Mouse (Mus musculus): ENCODE data around the gene Ccdc182.

DNA sequence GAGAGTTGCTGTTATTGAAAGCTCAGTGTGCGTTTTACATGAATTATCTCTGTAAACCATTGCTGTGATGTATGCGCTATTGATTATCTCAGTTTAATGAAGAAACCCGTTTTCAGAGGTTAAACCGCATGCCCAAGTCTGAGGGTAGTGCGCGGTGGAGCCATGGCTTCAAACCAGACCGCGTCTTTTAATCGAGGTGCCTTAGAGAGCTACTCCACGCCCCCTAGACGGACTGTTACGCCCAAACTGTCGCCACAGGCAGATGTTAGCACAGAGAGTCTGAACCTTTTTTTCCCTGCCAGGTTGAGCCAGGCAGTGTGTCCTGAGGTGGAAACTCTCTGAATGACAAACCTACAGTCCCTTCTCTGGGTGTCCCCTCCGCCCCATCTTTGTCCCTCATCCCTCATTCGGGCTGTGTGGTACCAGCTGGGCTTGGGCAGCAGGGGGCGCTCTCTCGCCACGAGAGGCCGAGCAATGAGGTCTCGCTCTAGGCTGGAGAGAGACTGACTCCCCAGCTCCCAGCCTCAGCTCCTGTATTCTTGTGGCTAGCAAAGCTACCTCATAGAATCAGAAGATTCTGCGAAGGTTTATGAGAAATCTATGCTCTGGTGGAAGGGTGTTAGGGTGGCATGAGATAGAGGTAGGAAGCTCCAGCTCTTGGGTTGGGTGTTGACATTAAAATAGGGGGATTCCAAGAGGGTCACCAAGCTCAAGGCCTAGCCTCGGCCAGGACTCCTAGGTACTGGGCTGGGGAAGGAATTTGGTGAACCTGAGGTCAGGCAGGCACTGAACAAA is 41.7 kb upstream of the Ccdc182 start:
- TF ChIP-seq POLR2A (IDR thresholded peaks at IDR 0.05; ENCODE audit: insufficient read depth, low read depth, low read length) (no peak), CTCF (IDR thresholded peaks at IDR 0.05; ENCODE audit: insufficient read depth, low read depth, low read length) (peak; percentile 94)

All from olfactory bulb, adult 2 months (tissue).